Mouse (Mus musculus) heart, adult 2 months (tissue): ENCODE data around the gene Limch1. TPM values are rescaled to one million over a fixed set of nuclear protein-coding genes. Genes with fewer than 3 reads are reported as not detected.

Experiments
- DNase-seq, 2 experiments: peaks; one replicate each; pipeline ENCODE4 v3.0.0; 2021
- H3K27ac ChIP-seq: fragments of 200-600 bp; 2 replicates; pipeline ENCODE4 v1.8.1; 2022
- H3K27me3 ChIP-seq: fragments of 200-500 bp; 2 replicates; pipeline ENCODE4 v1.6.1; 2012; ENCODE audit warnings: mild to moderate bottlenecking, low read length, inconsistent platforms, mixed read lengths; ENCODE audit not compliant: control insufficient read depth, insufficient read depth
- H3K36me3 ChIP-seq: fragments of 200-500 bp; 2 replicates; pipeline ENCODE4 v1.6.1; 2012; ENCODE audit warnings: low read length, inconsistent platforms; ENCODE audit not compliant: control insufficient read depth, insufficient read depth
- H3K4me1 ChIP-seq: fragments of 200-500 bp; 2 replicates; pipeline ENCODE4 v1.6.1; 2011; ENCODE audit warnings: low read length; ENCODE audit not compliant: control insufficient read depth, insufficient read depth
- H3K4me3 ChIP-seq: fragments of 200-600 bp; 2 replicates; pipeline ENCODE4 v1.8.1; 2022
- H3K79me2 ChIP-seq: fragments of 200-500 bp; replicated peaks from 2 replicates; pipeline ENCODE4 v1.6.1; 2012; ENCODE audit warnings: mild to moderate bottlenecking, inconsistent platforms, low read length, moderate library complexity, mixed read lengths; ENCODE audit not compliant: control insufficient read depth, insufficient read depth
- H3K9ac ChIP-seq: fragments of 200-500 bp; 2 replicates; pipeline ENCODE4 v1.6.1; 2012; ENCODE audit warnings: low read depth, mild to moderate bottlenecking, control low read depth, inconsistent platforms, low read length, mixed read lengths
- CTCF ChIP-seq: fragments of 200-600 bp; IDR thresholded peaks from 2 replicates; pipeline ENCODE4 v1.8.1; 2022; ENCODE audit warnings: antibody characterized with exemption, mild to moderate bottlenecking, moderate library complexity
- EP300 ChIP-seq: fragments of 200-500 bp; IDR thresholded peaks from 2 replicates; pipeline ENCODE4 v1.6.1; 2011; ENCODE audit warnings: low read depth, low read length, control low read depth; ENCODE audit not compliant: insufficient read depth
- POLR2A ChIP-seq: fragments of 200-500 bp; IDR thresholded peaks from 2 replicates; pipeline ENCODE4 v1.6.1; 2011; ENCODE audit warnings: mild to moderate bottlenecking, low read depth, low read length, control low read depth; ENCODE audit not compliant: insufficient read depth
- WGBS: fragments of 180-500 bp; shearing (Covaris S2); methylation state at CpG from one replicate; pipeline ENCODE4 v1.1.7; 2018; 5-methylcytosine and 5-hydroxymethylcytosine counted together
- intact Hi-C: fragments of 180-260 bp; cut with DNase I; formaldehyde crosslinking; loops from one replicate; pipeline ENCODE4 v1.15.1; 2025
- polyA plus RNA-seq: library from polyadenylated mRNA; depleted of rRNA; stranded (reverse); fragments of >200 nt; gene quantifications from 2 replicates; pipeline ENCODE4 v1.2.3, GENCODE M21; 2012
- total RNA-seq, 2 experiments: library from RNA; stranded (reverse); gene quantifications; 2 replicates each; pipeline ENCODE4 v1.2.3; 2021

The Limch1 gene
- total and polyA plus RNA-seq, 3 experiments = 60.2 to 277 (median 230) TPM

DNA sequence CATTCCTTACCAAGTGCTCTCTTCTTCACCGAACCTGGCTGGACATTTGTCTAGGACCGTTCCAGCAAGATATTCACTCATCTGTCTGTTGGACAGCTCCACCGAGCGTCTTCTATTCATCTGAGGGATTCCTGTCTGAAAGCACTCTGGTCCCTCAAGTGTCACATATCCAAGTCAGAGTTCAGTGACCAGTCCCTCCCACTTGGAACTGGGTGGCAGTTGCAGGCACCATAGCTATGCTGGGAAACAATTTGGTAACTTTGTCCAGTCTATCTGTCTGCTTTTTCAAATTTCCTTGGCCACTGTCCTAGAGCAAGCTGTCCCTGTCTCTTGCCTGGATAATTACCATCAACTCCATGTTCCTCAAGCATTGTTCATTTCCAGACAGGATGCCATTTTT is 138.9 kb downstream of the Limch1 start:
- peak in 1 of 2 experiments; percentile 35 for DNase-seq
- WGBS = 48% methylated on average over 4 of the region's 4 CpGs

GRCm38 (mm10) chr5:66886410-66887120 is 140.9 kb downstream of the Limch1 start:
- Histone ChIP-seq H3K9ac (no peak overlapping the region), H3K4me3 (no peak overlapping the region), H3K27ac (no peak overlapping the region), H3K36me3 (peaks cover 16% of the 10 kb centered on the region), H3K27me3 (no peaks in the 10 kb centered on the region), H3K79me2 (no peaks in the 10 kb centered on the region), H3K4me1 (peaks cover 6% of the 10 kb centered on the region)
- no peak for TF ChIP-seq POLR2A
- no peak for TF ChIP-seq EP300
- no peak for TF ChIP-seq CTCF
- 80% methylated on average over 5 of the region's 5 CpGs for WGBS
- no peak for DNase-seq
- intact Hi-C loops = no loop called here

More for the DNA sequence above, 138.9 kb downstream of the Limch1 start:
- peaks cover 19% of the 10 kb centered on the region for H3K36me3 ChIP-seq
- no peaks in the 10 kb centered on the region for H3K27me3 ChIP-seq
- no peak overlapping the region for H3K27ac ChIP-seq
- no peak overlapping the region for H3K9ac ChIP-seq
- H3K4me1 ChIP-seq = peaks cover 8% of the 10 kb centered on the region
- H3K79me2 ChIP-seq = no peaks in the 10 kb centered on the region; the same call in 1 of the 2 replicates
- TF ChIP-seq POLR2A (no peak), CTCF (no peak), EP300 (no peak)
- H3K4me3 ChIP-seq = no peak overlapping the region
- intact Hi-C loops = no loop called here

- Histone ChIP-seq H3K4me1 (peaks cover 2% of the 10 kb centered on the region), H3K4me3 (no peak overlapping the region), H3K27me3 (no peaks in the 10 kb centered on the region), H3K36me3 (peaks cover 9% of the 10 kb centered on the region), H3K27ac (peak overlapping the region; percentile 23; the same call in 1 of the 2 replicates), H3K9ac (no peak overlapping the region), H3K79me2 (no peaks in the 10 kb centered on the region)
- TF ChIP-seq CTCF (no peak), EP300 (no peak), POLR2A (no peak)
- 64% methylated on average over 5 of the region's 5 CpGs for WGBS
- DNase-seq = no peak
- intact Hi-C loops = no loop called here
Measured at GRCm38 (mm10) chr5:66888061-66888460, 142.4 kb downstream of the Limch1 start.

DNA sequence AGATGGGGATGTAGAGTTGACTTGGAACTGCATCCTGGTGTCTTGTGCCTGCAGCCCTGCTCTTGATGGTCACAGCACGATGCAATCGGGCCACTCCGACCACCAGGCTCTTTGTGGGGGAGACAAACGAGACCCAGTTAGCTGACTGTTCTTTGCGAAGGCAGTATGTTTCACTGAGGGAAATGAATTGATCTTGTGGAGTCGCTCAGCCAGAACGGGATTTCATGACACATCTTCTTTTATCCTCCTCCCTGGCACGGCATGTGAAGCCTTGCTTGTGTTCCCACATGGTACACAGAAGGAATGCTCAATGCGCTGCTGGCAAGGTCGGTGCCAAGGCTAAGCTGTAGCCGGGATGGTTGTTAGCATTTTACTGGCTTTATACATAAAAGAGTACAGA is 143.7 kb downstream of the Limch1 start:
- no peak overlapping the region for H3K4me3 ChIP-seq
- 88% methylated on average over 11 of the region's 11 CpGs for WGBS

GRCm38 (mm10) chr5:66895440-66896120 is 150.0 kb downstream of the Limch1 start:
- Histone ChIP-seq H3K27me3 (no peaks in the 10 kb centered on the region), H3K4me3 (no peak overlapping the region), H3K27ac (peak overlapping the region; percentile 82), H3K79me2 (no peaks in the 10 kb centered on the region; the same call in 1 of the 2 replicates), H3K36me3 (peaks cover 41% of the 10 kb centered on the region), H3K4me1 (peaks cover 12% of the 10 kb centered on the region), H3K9ac (no peak overlapping the region)
- 30% methylated on average over 9 of the region's 9 CpGs for WGBS
- intact Hi-C loops = loop anchor here (1.0 to 5.0 kb wide), 2 partner anchors 52 to 148 kb away; no protein-coding TSS in a partner anchor
- TF ChIP-seq POLR2A (no peak), EP300 (no peak), CTCF (no peak)
- peak in 1 of 2 experiments; percentile 44 for DNase-seq

More for the DNA sequence above, 143.7 kb downstream of the Limch1 start:
- intact Hi-C loops = no loop called here
- Histone ChIP-seq H3K27me3 (no peaks in the 10 kb centered on the region), H3K9ac (no peak overlapping the region), H3K36me3 (peaks cover 13% of the 10 kb centered on the region), H3K4me1 (no peaks in the 10 kb centered on the region; the same call in 1 of the 2 replicates), H3K27ac (no peak overlapping the region), H3K79me2 (no peaks in the 10 kb centered on the region)
- no peak for DNase-seq
- TF ChIP-seq CTCF (no peak), EP300 (no peak), POLR2A (no peak)
